Mouse (Mus musculus) limb, embryonic 15.5 days (tissue): ENCODE data around the gene Wdr19. TPM values are rescaled to one million over a fixed set of nuclear protein-coding genes. Genes with fewer than 3 reads are reported as not detected.

ENCODE experiments used
- ATAC-seq: fragments of 200-750 bp; cut with Nextera tagmentation; 2 replicates; pipeline ENCODE4 v1.8.0; 2017; ENCODE audit warnings: low read depth, moderate TSS enrichment; ENCODE audit not compliant: insufficient number of reproducible peaks, low FRiP score, low TSS enrichment
- H3K27ac ChIP-seq: fragments of 300-500 bp; sonication (generic); 2 replicates; pipeline ENCODE4 v1.5.1; 2015; ENCODE audit warnings: moderate library complexity, mild to moderate bottlenecking, inconsistent platforms
- H3K27me3 ChIP-seq: fragments of 300-500 bp; sonication (generic); 2 replicates; pipeline ENCODE4 v1.6.1; 2015; ENCODE audit warnings: inconsistent platforms
- H3K36me3 ChIP-seq: fragments of 300-500 bp; sonication (generic); 2 replicates; pipeline ENCODE4 v1.6.1; 2015; ENCODE audit warnings: inconsistent platforms
- H3K4me1 ChIP-seq: fragments of 300-500 bp; sonication (generic); 2 replicates; pipeline ENCODE4 v1.6.1; 2015; ENCODE audit warnings: inconsistent platforms
- H3K4me2 ChIP-seq: fragments of 300-500 bp; sonication (generic); 2 replicates; pipeline ENCODE4 v1.6.1; 2015; ENCODE audit warnings: mild to moderate bottlenecking, inconsistent platforms
- H3K4me3 ChIP-seq: fragments of 300-500 bp; sonication (generic); 2 replicates; pipeline ENCODE4 v1.5.1; 2015; ENCODE audit warnings: mild to moderate bottlenecking, inconsistent platforms
- H3K9ac ChIP-seq: fragments of 300-500 bp; sonication (generic); 2 replicates; pipeline ENCODE4 v1.6.1; 2015; ENCODE audit warnings: inconsistent platforms
- H3K9me3 ChIP-seq: fragments of 300-500 bp; sonication (generic); 2 replicates; pipeline ENCODE4 v1.6.1; 2016; ENCODE audit warnings: inconsistent platforms
- WGBS: fragments of 180-500 bp; shearing (Covaris S2); methylation state at CpG from one replicate; pipeline ENCODE4 v1.1.7; 2015; 5-methylcytosine and 5-hydroxymethylcytosine counted together
- polyA plus RNA-seq: library from polyadenylated mRNA; unstranded; fragments of >200 nt; fragmentation: Nextera tagmentation; extraction: Ambion mirVana; gene quantifications from 2 replicates; pipeline ENCODE4 v1.2.1, GENCODE M21; 2015

The Wdr19 gene
- polyA plus RNA-seq, 1 experiment from 2014 or later, result 8.0 TPM

DNA sequence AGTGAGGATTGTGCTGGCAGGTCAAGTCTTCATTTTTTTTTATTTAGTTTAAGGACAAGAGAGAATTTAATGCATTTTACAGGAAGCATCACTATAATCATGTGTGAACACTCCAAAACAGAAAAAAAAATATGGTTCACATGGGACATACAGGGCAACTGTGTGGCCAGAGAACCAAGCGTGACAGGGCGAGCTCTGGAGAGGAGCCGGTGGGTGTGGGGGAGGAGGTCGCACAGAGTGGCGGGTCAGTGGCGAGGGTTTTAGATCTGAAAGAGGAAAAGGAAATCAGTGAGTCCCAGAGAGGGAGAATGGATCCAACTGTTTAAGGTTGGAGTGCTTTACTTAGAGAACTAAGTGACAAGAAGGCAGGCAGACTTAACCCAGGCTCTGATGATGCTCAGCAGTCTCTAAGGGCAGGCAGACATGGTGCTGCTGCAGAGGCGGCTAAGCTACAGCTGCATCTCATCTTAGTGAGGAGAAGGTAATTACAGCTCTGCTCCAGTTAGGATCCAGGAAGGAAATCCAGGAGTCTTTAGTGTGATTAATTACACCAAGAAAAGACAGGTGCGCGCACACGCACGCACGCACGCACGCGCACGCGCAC lies 35.9 kb upstream of the Wdr19 start:
- Histone ChIP-seq H3K27ac (no peak overlapping the region), H3K4me3 (no peak overlapping the region), H3K9ac (no peak overlapping the region), H3K4me2 (no peak overlapping the region), H3K27me3 (no peaks in the 10 kb centered on the region), H3K36me3 (peaks cover 36% of the 10 kb centered on the region), H3K9me3 (no peaks in the 10 kb centered on the region), H3K4me1 (peaks cover 3% of the 10 kb centered on the region; the same call in 1 of the 2 replicates)
- WGBS, result 76% methylated on average over 17 of the region's 17 CpGs
- no peak for ATAC-seq

DNA sequence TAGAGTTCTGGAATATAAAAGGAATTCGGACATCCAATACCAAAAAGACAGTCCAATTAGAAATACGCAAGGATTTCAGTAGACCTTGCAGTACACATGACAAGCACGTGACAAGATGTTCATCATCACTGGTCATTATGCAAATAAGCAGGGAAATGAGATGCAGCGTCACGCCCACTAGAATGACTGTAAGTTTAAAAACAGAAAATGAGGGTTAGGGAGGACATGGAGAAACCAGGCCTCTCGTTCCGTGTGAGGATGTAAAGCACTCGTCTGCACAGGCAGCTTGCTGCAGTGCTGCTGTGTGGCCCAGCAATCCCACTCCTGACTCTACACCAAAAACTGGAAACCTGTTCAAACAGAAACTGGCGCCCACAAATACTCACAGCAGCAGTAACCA lies 29.3 kb upstream of the Wdr19 start:
- Histone ChIP-seq H3K27me3 (0 out of 2 replicates have a peak, but pooled peaks cover 4% of the 10 kb centered on the region), H3K4me2 (no peak overlapping the region), H3K4me3 (no peak overlapping the region), H3K9me3 (no peaks in the 10 kb centered on the region), H3K9ac (no peak overlapping the region), H3K36me3 (peaks cover 7% of the 10 kb centered on the region; the same call in 1 of the 2 replicates), H3K27ac (no peak overlapping the region), H3K4me1 (peaks cover 6% of the 10 kb centered on the region)
- no peak for ATAC-seq
- 70% methylated on average over 9 of the region's 9 CpGs for WGBS

DNA sequence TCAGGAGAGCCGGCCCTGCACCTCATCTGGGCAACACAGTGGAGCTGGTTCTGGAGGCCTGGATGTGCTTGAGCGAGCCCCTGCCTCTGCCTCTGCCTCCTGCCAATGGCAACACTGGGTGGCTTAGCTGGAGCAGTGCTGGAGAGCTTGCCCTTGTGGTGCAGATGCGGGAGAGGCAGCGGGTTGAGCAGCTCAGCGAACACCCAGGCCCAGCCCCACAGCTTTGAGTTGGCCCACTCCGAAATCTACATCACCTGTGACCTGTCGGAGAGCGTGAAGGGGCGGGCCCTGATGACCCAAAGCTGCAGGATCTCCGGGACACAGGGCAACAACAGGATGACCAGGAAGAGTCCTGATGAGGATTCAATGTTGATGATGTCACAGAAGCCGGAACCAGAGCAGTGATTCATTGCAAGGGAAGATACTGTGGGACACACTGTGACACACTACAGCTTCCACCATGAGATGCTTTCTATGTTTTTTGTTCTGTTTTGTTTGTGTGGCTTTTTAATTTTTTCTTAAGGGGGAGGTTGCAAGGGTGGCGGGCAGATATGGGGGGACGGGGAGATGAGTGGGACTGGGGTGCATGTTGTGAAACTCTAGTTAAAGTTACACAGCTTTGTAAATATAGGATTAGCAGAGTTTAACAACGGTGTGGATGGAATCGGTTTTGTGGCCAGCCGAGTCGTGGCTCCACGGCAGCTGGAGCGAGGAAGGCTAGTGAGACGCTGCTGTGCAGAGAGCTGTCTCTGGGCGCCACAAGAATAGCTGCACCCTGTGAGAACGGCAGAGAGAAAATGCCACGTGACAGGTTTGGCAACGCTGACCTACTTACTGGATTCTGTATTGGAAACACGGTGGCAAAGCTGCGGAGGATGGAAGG lies 24.2 kb upstream of the Wdr19 start:
- H3K36me3 ChIP-seq, result no peaks in the 10 kb centered on the region
- no peak overlapping the region for H3K27ac ChIP-seq
- H3K9ac ChIP-seq, result no peak overlapping the region
- no peak overlapping the region for H3K4me2 ChIP-seq
- no peaks in the 10 kb centered on the region for H3K9me3 ChIP-seq
- 0 out of 2 replicates have a peak, but pooled peaks cover 4% of the 10 kb centered on the region for H3K27me3 ChIP-seq
- H3K4me1 ChIP-seq, result peaks cover 12% of the 10 kb centered on the region
- 61% methylated on average over 26 of the region's 26 CpGs for WGBS
- no peak overlapping the region for H3K4me3 ChIP-seq
- 0 out of 2 replicates have a peak, but pooled peaks have one; percentile 24 for ATAC-seq

DNA sequence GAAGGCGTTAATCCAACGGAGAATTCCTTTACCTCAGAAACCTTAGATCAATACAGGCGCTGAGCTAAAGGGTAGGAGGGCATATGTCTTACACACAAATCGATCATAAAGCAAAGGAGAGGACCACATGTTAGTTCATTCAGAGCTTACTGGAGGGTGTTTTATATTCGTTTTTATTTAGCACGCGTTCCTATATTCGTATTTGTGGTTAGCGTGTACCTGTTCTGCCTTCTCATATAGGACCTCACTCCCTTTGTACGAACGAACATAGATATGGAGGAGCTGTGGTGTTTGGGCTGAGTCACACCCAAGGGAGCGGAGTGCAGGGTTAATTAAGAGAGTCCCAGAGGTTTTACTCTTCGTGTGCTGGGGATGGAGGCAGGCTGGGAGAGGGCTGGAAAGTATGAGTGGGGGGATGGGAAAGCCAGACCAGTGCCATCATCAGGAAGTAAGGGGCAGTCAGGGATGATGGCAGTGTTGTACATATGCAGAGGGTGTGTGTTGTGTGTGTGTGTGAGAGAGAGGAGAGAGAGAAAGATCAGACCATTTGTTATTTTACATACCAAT lies 23.5 kb upstream of the Wdr19 start:
- 60% methylated on average over 13 of the region's 13 CpGs for WGBS
- Histone ChIP-seq H3K4me3 (no peak overlapping the region), H3K36me3 (no peaks in the 10 kb centered on the region), H3K9me3 (no peaks in the 10 kb centered on the region), H3K27ac (no peak overlapping the region), H3K27me3 (0 out of 2 replicates have a peak, but pooled peaks cover 4% of the 10 kb centered on the region), H3K9ac (no peak overlapping the region), H3K4me2 (no peak overlapping the region), H3K4me1 (peaks cover 15% of the 10 kb centered on the region)
- ATAC-seq, result no peak

DNA sequence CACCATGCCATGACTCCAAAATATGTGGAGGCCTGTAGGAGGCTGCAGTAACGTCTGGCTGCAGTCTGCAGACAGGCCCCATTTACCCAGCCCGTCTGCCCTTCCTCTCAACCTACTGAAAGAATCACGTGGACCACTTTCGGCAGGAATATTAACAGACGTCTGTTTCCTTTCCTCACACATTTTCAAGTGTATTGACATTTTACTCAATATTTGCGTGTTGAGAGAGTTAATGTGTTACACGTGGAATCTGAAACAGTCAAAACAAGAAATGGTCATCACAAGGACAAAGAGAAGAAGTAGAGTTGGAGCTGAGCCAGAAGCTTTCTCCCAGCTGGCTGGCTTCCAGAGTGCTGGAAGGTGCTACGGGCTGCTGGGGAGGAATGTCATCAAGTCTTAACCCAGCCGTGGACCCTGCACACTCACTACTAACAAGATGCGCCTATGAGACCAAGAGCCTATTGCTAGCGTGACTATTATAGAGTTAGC lies 22.4 kb upstream of the Wdr19 start:
- no peak overlapping the region for H3K27ac ChIP-seq
- ATAC-seq, result no peak
- no peaks in the 10 kb centered on the region for H3K9me3 ChIP-seq
- H3K27me3 ChIP-seq, result 0 out of 2 replicates have a peak, but pooled peaks cover 4% of the 10 kb centered on the region
- no peaks in the 10 kb centered on the region for H3K36me3 ChIP-seq
- no peak overlapping the region for H3K4me3 ChIP-seq
- WGBS, result 19% methylated on average over 11 of the region's 11 CpGs
- H3K4me2 ChIP-seq, result no peak overlapping the region
- H3K9ac ChIP-seq, result no peak overlapping the region
- peaks cover 22% of the 10 kb centered on the region for H3K4me1 ChIP-seq

DNA sequence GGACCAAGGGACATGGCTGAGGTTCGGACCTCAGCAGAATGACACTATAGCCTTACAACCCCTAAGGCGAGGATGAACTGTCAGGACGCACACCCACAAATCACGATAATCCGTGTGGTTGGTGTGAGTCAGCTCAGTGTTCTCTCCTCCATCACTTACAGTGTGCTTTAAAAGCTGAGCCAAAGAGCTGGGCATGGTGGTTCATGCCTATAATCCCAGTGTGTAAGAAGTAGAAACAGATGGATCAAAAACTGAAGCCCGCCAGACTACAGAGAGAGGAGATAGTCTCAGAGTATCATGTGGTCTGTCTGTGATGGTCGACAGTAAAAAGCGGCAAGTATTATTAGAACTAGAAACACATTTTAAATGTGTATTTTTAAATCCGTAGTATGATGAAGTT lies 21.0 kb upstream of the Wdr19 start:
- Histone ChIP-seq H3K36me3 (no peaks in the 10 kb centered on the region), H3K9me3 (no peaks in the 10 kb centered on the region), H3K4me2 (no peak overlapping the region), H3K27ac (no peak overlapping the region), H3K27me3 (0 out of 2 replicates have a peak, but pooled peaks cover 4% of the 10 kb centered on the region), H3K9ac (no peak overlapping the region), H3K4me1 (peaks cover 22% of the 10 kb centered on the region), H3K4me3 (no peak overlapping the region)
- 82% methylated on average over 9 of the region's 9 CpGs for WGBS
- no peak for ATAC-seq

DNA sequence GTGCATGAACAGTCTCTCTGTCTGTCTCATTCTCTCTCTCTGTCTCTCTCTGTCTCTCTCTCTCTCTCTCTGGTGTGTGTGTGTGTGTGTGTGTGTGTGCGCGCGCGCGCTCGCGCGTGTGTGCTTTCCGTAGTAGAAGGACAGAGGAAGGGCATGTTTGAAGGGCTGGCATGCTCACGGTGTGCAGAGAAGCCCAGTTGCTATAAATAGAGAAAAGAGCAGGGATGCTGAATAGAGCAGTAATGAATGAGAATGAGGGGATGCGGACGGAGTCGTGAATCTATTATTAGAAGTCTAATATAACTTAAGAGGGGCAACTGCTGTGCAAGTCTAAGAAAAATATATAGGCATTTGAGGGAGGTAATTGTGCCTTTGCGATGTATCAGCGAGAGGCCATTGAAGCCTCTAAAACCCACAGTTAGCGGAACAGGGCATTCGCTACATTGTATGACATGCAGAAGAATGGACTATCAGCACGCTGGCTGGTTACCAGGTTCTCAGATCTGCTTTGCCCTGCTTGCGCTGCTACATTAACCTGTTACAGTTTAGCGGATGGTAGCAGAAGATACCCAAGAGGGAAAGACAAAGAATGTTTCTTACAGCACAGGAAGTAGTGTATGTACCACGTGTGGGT lies 18.2 kb upstream of the Wdr19 start:
- WGBS, result 61% methylated on average over 21 of the region's 21 CpGs

DNA sequence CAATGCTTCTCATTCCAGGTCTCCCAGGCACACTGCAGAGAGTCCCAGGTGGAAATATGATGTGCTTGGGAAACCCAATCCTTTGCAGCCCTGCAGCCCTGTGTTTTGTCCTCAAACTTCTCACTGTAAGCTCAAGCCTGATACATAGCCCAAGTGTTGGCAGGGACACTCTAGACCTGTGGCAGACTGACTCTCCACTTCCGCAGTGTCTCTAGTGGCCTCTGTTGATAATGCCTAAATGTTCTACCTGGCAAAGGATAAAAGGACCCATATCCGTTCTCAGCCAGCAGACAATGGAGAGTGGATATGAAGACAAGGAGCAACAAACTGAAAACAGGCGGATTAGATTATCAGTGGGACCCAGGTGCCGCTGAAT lies 17.7 kb upstream of the Wdr19 start:
- H3K36me3 ChIP-seq, result no peaks in the 10 kb centered on the region

More for the DNA sequence above, 18.2 kb upstream of the Wdr19 start:
- Histone ChIP-seq H3K9ac (no peak overlapping the region), H3K4me1 (peaks cover 19% of the 10 kb centered on the region), H3K4me3 (no peak overlapping the region), H3K27ac (no peak overlapping the region), H3K27me3 (no peaks in the 10 kb centered on the region), H3K4me2 (no peak overlapping the region), H3K36me3 (no peaks in the 10 kb centered on the region), H3K9me3 (no peaks in the 10 kb centered on the region)
- no peak for ATAC-seq

DNA sequence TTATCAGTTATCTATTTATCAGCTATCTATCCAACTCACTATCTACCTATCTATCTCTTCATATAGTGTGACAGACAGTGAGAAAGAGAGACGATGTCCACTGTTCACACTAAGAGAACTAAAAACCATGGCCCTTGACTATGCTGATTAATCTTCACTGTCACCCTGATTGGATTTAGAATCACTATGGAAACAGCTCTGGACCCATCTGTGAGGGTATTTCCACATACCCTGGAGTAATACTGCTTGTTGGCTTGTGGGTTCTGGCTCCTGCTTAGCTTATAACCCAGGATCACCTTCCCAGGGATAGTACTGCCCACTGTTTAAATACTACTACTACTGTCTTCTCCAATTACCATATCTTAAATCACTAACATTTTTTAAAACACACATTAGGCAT lies 17.2 kb upstream of the Wdr19 start:
- Histone ChIP-seq H3K4me2 (no peak overlapping the region), H3K4me1 (peaks cover 13% of the 10 kb centered on the region), H3K9me3 (no peaks in the 10 kb centered on the region), H3K9ac (no peak overlapping the region), H3K27ac (no peak overlapping the region), H3K27me3 (no peaks in the 10 kb centered on the region), H3K4me3 (no peak overlapping the region), H3K36me3 (no peaks in the 10 kb centered on the region)
- 91% methylated on average over 1 of the region's 1 CpGs for WGBS
- no peak for ATAC-seq

More for the DNA sequence above, 17.7 kb upstream of the Wdr19 start:
- H3K4me3 ChIP-seq, result no peak overlapping the region
- no peaks in the 10 kb centered on the region for H3K27me3 ChIP-seq
- H3K9me3 ChIP-seq, result no peaks in the 10 kb centered on the region
- H3K27ac ChIP-seq, result no peak overlapping the region
- ATAC-seq, result no peak
- 80% methylated on average over 4 of the region's 4 CpGs for WGBS
- peaks cover 18% of the 10 kb centered on the region for H3K4me1 ChIP-seq
- H3K4me2 ChIP-seq, result no peak overlapping the region
- H3K9ac ChIP-seq, result no peak overlapping the region

DNA sequence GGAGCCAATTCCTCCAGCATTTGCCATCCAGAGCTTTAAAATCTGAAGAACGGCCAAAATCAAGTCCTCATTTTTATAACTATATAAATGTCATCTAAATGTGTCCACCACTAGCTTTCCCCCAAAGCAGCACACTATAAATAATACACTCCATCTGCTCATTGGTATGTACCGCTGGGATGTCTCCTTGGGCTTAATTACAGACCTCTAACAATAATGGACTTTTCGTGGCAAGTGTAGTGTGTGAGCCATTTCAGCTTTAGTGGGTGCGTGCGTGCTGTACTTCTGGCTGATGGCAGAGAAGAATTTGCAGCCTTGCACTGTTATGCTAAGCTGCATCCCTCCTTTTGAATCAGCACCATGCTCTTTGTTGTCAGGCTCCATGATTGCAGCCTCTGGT lies 7.9 kb upstream of the Wdr19 start:
- no peak overlapping the region for H3K4me3 ChIP-seq
- H3K27ac ChIP-seq, result no peak overlapping the region
- H3K27me3 ChIP-seq, result no peaks in the 10 kb centered on the region
- WGBS, result 70% methylated on average over 5 of the region's 5 CpGs
- H3K4me2 ChIP-seq, result no peak overlapping the region
- H3K4me1 ChIP-seq, result no peaks in the 10 kb centered on the region
- no peak for ATAC-seq
- H3K9ac ChIP-seq, result no peak overlapping the region
- no peaks in the 10 kb centered on the region for H3K9me3 ChIP-seq
- H3K36me3 ChIP-seq, result no peaks in the 10 kb centered on the region

DNA sequence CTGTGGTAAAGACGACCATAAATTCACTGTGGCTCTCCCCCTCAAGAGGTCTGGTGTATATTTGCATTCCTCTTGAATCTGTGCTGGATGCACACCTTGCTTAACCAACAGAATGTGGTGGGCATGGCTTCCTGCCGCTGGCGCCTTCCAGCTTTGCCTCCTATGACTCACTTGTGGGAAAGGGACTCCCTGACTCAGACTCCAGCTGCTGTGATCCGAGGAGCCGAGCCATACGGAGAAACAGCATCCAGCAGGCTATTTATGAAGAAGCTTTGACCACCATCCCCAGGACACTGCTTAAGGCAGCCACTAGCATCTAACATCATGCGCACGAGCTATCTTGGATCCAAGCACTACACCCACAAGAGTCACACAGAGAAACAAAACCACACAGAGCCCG lies 5.1 kb upstream of the Wdr19 start:
- Histone ChIP-seq H3K4me3 (no peak overlapping the region), H3K36me3 (no peaks in the 10 kb centered on the region), H3K27me3 (no peaks in the 10 kb centered on the region), H3K4me2 (no peak overlapping the region), H3K4me1 (no peaks in the 10 kb centered on the region), H3K27ac (no peak overlapping the region), H3K9me3 (no peaks in the 10 kb centered on the region), H3K9ac (no peak overlapping the region)
- 80% methylated on average over 9 of the region's 9 CpGs for WGBS
- ATAC-seq, result no peak
